ENCODE assay signal across 19 mouse cellular contexts in the genomic region with DNA sequence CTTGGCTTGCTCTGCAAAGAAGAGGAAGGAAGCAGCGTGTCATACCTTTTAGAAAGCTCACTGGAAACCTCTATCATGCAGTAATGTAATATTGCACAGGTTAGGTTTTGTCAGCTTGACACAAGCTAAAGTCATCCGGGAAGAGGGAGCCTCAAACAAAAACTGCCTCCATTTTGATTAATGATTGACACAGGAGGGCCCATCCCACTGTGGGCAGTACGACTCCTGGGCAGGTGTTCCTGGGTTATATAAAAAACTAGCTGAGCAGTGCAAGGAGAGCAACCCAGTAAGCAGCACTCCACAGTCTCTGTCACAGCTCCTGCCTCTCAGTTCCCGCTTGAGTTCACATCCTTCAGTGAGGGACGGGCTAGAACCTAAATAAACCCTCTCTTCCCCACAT. TPM values are rescaled to one million over a fixed set of nuclear protein-coding genes. Genes with fewer than 3 reads are reported as not detected.
"Had no signal": no experiment of that assay in that cellular context is flagged by ENCODE, and none has a peak within 500 bp of the region (broad histone marks: within the 10 kb centered on the region; RNA-seq: fewer than 3 reads in every experiment).

No protein-coding gene starts in this region.

- H3K9ac ChIP-seq: liver, embryonic 15.5 days; lung, embryonic 15.5 days had no signal

- H3K27ac ChIP-seq: hindbrain, postnatal 0 days; left cerebral cortex, adult 2 months; liver, embryonic 12.5 days; liver, embryonic 15.5 days; lung, embryonic 15.5 days had no signal

- H3K9me3 ChIP-seq: liver, embryonic 12.5 days; liver, embryonic 15.5 days; lung, embryonic 15.5 days had no signal

- H3K4me2 ChIP-seq: lung, embryonic 15.5 days; midbrain, embryonic 11.5 days had no signal

- H3K27me3 ChIP-seq: liver, embryonic 12.5 days; liver, embryonic 15.5 days; lung, embryonic 15.5 days had no signal

- DNase-seq: layer of hippocampus, postnatal 36 days; lung, adult 18-20 months; lung, postnatal 10 days; lung, postnatal 36 days; midbrain, embryonic 14.5 days; thymus, adult 18-20 months; thymus, postnatal 36 days had no signal

- ATAC-seq: hindbrain, postnatal 0 days; inflammation-experienced regulatory T-cells, adult 6 months; intestine, embryonic 16.5 days; liver, embryonic 12.5 days had no signal

- H3K4me3 ChIP-seq: left cerebral cortex, adult 2 months; liver, embryonic 12.5 days; lung, embryonic 15.5 days had no signal

RNA-seq across cellular contexts. Expression of a gene that starts 54.0 kb away (rescaled TPM):
- polyA plus RNA-seq: inflammation-experienced regulatory T-cells, adult 6 months; limb, embryonic 11.5 days; neural tube, embryonic 11.5 days had no signal

RNA-seq across cellular contexts. Expression of a gene that starts 54.5 kb away (rescaled TPM):
- polyA plus RNA-seq: inflammation-experienced regulatory T-cells, adult 6 months; midbrain, embryonic 11.5 days had no signal

RNA-seq across cellular contexts. Expression of a gene that starts 56.9 kb away (rescaled TPM):
- polyA plus RNA-seq: hindbrain, postnatal 0 days; inflammation-experienced regulatory T-cells, adult 6 months; liver, embryonic 12.5 days; liver, embryonic 15.5 days; midbrain, embryonic 11.5 days; midbrain, embryonic 14.5 days; midbrain, postnatal 0 days; neural tube, embryonic 11.5 days; neural tube, embryonic 14.5 days had no signal
